Mouse (Mus musculus) MN1 (cell line): ENCODE data around the gene Tulp3.
"Not testable (repeated sequence)": the region's sequence is repeated elsewhere in the genome, so short reads cannot be mapped to it uniquely, and the experiment has no call there.

Experiments
- DNase-seq: peaks from one replicate; pipeline ENCODE4 v3.0.0-alpha.2; 2016; ENCODE audit warnings: low spot score

Tulp3 gene

DNA sequence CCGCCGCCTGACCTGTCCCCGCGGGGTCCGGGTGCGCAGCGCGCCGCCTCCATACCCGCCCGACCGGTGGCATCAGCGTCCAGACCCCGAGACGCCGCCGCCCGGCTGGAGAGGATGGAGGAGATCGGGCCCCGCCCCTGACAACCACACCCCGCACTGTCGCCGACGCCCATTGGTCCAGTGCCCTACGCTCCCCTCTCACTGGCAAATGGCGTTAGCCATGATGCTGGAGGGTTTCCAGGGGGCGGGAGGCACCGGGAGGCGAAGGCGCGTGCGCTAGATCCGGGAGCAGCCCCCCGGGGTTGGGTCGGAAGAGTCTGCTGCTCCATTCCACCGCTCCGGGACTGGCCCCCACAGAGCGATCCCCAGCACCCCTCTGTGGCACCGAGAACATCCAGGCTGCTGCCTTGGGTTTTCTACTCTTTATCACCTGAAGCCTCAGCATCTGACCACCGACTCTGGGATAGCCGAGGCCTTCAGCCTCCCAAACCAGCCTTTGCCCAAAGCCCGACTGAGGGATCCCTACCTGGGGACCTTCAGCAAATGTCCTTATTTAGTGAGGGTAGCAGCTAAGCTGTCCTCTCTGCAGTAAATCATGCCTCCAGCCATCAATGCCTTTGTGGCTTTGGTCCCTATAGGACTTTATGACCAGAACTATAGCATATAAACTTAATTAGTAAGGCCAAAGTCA lies at the start of gene Tulp3:
Gene Tulp3 (minus strand): TSS at position 126 of the 691 bp plus-strand sequence.
- peak; percentile 94 for DNase-seq

DNA sequence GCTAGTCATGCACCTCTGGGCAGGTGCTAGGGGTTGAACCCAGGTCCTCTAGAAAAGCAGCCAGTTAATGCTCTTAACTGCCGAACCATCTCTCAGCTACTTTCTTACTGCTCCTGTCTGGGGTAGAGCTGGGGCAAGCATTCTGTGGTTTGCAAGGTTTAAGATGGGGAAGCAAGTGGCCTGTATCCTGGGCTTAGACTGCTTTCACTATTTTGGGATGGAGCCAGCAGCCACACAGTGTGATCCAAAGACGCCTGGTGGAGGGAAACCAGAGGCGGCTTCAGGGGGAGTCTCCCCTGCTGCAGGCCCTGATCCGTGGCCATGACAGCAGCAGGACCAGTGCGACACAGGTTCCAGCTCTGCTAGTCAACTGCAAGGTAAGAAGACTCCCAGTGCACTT lies 49.1 kb upstream of the Tulp3 start:
- no peak for DNase-seq

DNA sequence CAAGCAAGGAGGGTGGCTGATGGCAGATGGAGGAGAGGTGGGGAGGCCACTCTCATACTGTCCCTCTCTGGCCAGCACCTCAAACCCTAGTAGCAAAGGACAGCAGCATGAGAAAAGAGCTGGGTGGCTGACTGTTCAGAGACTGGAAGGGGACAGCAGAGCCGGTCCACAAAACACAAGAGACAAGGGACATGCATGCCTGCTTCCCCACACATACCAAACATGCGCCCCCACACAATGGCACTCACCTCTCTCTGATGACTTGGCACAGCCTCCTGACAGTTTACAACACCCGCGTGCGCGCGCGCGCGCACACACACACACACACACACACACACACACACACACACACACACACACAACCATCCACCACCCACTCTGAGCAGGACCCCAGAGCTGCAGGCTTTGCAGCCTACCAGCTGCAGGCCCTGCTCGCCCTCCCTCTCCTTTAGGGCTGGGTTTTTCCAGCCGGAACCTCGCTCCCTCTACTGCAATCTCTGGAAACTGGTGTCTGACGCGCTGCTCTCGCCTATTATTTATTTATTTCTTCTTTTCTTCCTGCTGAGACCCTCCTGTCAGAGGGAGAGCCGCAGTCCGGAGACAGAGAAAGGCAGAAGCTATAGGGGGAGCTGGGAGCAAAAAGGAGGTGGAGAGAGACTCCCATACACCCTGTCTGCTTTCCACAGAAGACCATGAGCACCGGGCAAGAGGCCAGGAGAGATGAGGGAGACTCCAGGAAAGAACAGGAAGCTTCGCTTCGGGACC lies 44.0 kb upstream of the Tulp3 start:
- DNase-seq: peak; percentile 64

- DNase-seq: no peak
These were observed 43.3 kb upstream of the Tulp3 start, which contains the start of gene Nrip2 for GRCm38 (mm10) chr6:128398996-128399395. Gene Nrip2 (plus strand): TSS chr6:128399296.

DNA sequence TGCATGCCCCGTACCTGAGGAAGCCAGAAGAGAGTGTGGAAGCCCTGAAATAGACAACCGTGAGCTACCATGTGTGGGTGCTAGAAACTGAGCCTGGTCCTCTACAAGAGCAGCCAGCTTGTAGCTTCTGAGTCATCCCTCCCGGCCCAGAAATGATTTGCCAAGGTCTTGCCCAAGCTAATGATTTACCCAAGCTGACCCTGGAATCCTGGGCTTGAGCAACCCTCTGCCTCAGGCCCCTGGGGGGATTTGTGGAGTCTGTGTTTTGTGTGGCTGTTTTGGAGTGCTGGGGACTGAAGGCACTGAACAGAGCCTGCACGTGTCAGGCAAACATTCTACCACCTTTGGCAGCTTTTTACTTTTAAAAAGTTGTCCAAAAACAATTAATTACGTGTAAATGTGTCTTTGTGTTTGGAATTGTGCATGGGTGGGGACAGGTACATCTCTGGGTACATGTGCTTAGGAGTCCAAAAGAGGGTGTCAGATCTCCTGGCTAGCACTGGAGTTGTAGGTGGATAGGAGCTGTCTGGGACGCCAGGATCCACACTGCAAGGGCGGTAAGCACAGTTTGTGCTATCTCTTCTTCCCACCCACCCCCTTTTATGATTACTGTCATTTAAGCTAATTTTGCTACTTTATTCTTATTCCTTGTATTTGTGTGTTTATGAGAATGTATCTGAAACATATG lies 42.1 kb upstream of the Tulp3 start:
- DNase-seq: no peak

DNA sequence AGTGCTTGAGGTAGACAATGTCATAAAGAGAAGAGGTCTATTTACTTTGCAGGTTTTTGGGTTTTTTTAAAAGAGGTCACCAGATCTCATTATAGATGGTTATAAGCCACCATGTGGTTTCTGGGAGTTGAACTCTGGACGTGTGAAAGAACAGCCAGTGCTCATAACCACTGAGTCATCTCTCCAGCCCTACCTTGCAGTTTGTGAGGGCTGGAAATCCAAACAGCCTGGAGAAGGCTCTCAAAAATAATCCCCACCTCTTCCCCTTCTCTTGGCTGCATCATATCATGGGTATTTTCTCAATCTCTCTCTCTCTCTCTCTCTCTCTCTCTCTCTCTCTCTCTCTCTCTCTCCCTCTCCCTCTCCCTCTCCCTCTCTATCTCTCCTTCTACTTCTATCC lies 35.0 kb upstream of the Tulp3 start:
- DNase-seq: no peak

DNA sequence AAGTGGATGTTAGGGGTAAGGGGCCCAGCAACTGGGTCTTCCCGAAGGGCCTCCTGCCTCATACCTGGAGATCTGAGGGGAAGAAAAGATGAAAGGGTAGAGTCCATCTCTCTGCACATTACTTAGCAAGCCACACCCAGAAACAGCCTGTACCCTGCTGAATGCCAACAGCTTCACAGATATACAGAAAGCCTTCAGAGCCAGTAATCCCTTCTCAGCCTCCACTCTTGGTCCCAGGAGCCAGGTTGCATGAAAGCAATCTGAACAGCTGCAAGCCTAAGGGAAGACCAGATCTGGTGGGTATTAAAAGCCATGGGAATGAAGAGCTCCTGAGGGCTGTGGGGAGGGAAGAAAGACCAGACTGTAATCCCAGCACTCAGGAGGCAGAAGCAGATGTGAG lies 33.5 kb upstream of the Tulp3 start:
- DNase-seq: no peak

- DNase-seq: no peak
These were observed 29.4 kb upstream of the Tulp3 start for GRCm38 (mm10) chr6:128385026-128385425.

DNA sequence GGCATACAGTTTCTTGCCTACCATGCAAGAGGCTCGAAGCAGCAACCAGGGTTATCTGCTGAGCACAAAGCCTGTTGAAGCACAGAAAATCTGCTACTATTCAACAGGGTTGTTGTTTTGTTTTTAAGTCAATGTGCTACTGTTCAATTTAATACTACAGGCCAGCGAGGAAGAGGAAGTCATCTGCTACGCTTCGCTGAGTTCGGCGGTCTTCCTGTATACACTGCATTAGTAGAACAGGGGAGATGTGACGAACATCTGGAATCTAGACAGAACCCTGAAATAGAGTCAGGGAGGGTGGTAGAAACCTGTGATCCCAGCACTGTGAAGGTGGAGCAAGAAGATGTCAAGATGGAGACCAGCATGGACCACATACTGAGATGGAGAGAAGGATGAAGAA lies 28.1 kb upstream of the Tulp3 start:
- no peak for DNase-seq

GRCm38 (mm10) chr6:128381254-128381653 lies 25.6 kb upstream of the Tulp3 start:
- DNase-seq: no peak

DNA sequence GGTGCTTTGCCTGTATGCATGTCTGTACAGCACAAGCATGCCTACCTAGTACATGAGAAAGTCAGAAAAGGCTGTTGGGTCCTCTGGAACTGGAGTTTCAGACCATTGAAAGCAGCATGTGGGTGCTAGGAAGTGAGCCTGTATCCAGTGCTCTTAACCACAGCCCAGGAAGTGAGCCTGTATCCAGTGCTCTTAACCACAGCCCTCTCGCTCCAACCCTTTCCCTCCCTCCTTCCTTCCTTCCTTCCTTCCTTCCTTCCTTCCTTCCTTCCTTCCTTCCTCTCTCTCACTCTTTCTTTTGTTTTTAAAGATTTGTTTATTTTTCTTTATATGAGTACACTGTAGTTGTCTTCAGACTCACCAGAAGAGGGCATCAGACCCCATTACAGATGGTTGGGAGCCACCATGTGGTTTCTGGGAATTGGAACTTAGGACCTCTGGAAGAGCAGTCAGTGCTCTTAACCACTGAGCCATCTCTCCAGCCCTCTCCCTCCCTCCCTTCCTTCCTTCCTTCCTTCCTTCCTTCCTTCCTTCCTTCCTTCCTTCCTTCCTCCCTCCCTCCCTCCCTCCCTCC lies 25.0 kb upstream of the Tulp3 start:
- DNase-seq: not testable (repeated sequence)

- DNase-seq: no peak
These were observed 24.0 kb upstream of the Tulp3 start for GRCm38 (mm10) chr6:128379636-128380035.

GRCm38 (mm10) chr6:128376371-128377085 lies 20.9 kb upstream of the Tulp3 start:
- DNase-seq: no peak

DNA sequence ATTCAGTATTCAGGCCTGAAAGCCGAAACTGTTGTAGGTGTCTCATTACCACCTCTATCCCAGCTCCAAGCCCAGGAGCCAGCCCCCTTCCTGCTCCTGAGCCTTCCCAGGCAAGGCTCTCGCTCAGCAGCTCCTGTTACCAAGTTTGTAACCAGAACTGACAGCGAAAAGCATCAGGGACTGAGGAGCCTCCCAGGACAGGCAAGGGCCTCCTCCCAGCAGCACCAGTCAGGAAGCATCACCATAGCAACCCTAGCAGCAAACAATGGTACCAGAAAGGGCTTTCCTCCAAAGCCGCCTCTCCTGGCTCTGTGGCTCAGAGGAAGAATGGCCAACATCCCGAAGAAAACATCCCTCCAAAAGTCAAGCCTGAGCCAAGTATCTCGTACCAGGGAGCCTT lies 19.5 kb upstream of the Tulp3 start, which contains the start of the genes Tex52 and Gm44596:
Gene Tex52 (plus strand): TSS at position 265 of the 400 bp plus-strand sequence.
Gene Gm44596 (plus strand): TSS at position 312 of the 400 bp plus-strand sequence.
- DNase-seq: peak; percentile 74

- no peak for DNase-seq
These were observed 14.4 kb upstream of the Tulp3 start for GRCm38 (mm10) chr6:128370040-128370439.

DNA sequence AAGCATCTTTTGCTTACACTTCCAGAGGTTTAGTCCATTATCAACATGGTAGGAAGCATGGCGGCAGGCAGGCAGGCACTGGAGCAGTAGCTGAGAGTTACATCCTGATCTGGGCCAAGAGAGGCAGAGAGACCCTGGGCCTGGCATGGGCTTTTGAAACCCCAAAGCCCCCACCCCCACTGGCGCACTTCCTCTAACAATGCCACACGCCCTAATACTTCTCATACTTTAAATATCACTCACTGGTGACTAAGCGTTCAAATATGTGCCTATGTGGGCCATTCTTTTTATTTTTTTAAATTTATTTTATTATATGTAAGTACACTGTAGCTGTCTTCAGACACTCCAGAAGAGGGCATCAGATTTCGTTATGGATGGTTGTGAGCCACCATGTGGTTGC lies 10.8 kb upstream of the Tulp3 start:
- no peak for DNase-seq

- no peak for DNase-seq
These were observed 9.1 kb upstream of the Tulp3 start for GRCm38 (mm10) chr6:128364721-128365120.

GRCm38 (mm10) chr6:128363007-128363825 lies 7.6 kb upstream of the Tulp3 start:
- peak; percentile 50 for DNase-seq

- peak; percentile 86 for DNase-seq
These were observed 6.8 kb upstream of the Tulp3 start, which contains the start of the genes Rhno1 and Foxm1 for GRCm38 (mm10) chr6:128362381-128363006. Gene Rhno1 (minus strand): TSS chr6:128362911. Gene Foxm1 (plus strand): TSS chr6:128362967.

- DNase-seq: no peak
These were observed 6.2 kb upstream of the Tulp3 start for GRCm38 (mm10) chr6:128361901-128362300.
